Mouse (Mus musculus): ENCODE data around the gene Vmn1r43.
"Not testable (repeated sequence)": the region's sequence is repeated elsewhere in the genome, so short reads cannot be mapped to it uniquely, and the experiment has no call there.

The Vmn1r43 gene

DNA sequence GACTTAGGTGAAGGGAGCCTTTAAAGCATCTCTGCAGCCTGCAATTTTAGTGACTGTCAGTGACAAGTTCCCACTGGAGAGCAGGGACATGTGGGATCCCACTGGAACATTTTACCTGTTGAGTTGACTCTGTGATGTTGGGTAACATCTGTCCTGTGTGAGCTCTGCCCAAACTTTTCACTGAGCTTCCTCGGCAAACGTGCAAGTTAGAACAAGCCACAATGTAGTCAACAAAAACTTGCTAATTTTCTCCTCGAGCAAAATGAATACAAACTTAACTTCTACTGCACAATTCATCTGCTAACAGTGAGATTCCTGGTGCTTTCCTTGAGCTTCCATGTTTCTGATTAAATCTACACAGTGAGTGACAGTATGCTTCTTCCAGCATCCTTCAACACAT, at the start of gene Vmn1r43, which contains the start of gene Vmn1r42:
Gene Vmn1r43 (minus strand): TSS at position 101 of the 400 bp plus-strand sequence.
Gene Vmn1r42 (minus strand): TSS at position 101 of the 400 bp plus-strand sequence.
- DNase-seq: not testable (repeated sequence)

DNA sequence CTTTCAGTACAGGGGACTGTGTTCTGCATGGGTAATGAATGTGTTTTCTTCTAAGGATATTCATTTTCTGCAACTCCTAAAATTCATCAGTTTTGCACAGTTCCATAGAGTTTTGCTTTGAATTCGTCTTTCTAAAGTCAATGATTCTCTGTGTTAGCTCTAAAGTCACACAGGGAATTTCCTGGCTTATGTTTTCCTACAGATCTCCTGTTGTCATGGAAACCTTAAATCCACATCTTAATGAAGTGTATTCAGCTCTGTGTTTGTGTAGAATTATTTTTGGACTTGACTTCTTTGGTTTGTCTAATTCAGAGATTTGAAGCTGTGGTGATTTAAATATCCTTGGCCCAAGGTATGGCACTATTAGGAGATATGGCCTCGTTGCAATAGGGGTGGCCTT, 7.6 kb upstream of the Vmn1r43 start:
- no peak for DNase-seq

- no peak for DNase-seq
These were observed 7.1 kb upstream of the Vmn1r43 start, which contains the start of gene Vmn1r44 for GRCm38 (mm10) chr6:89883360-89883759. Gene Vmn1r44 (plus strand): TSS chr6:89883660.

- DNase-seq: no peak
These were observed 4.7 kb upstream of the Vmn1r43 start for GRCm38 (mm10) chr6:89880867-89881266.

GRCm38 (mm10) chr6:89876963-89877362, 750 bp upstream of the Vmn1r43 start:
- no peak for DNase-seq

GRCm38 (mm10) chr6:89867976-89868375, 8.2 kb downstream of the Vmn1r43 start:
- no peak for DNase-seq

DNA sequence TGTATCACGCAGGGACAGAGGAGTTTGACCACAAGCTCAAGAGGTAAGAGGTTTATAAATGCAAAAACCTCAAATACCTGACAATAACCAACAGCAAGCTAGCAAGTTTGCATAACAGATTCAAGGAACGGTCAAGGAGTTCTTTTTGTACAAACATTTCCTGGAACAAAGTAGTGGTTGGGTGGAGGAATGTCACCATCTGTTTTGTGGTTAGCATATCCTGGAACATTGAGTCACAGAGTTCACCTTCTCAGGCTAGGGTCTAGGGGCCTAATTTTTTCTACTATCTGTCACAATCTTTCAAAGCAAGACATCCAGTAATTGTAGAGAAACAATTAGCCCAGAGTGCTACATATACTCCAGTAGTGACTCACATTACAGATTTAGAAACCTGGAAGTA, 8.9 kb downstream of the Vmn1r43 start:
- DNase-seq: no peak

DNA sequence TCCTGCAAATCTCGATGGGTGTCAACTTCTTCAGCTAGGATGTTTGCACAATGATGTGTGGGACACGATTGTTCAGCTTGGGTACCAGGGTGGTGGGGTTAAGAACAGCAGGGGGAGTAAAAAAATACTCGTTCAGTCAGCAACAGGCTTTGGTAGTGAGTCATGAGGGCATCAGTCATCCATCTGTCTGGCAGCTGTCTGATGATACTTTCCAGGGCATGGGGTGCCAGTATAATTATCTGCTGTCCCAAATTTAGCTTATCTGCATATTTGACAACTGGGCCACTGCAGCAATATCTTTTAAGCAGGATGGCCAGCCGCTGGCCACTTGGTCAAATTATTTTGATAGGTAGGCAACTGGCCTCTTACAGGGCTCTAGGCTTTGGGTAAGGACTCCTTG, 12.4 kb downstream of the Vmn1r43 start:
- DNase-seq: no peak

GRCm38 (mm10) chr6:89859839-89860238, 16.4 kb downstream of the Vmn1r43 start:
- no peak for DNase-seq

GRCm38 (mm10) chr6:89857552-89857951, 18.7 kb downstream of the Vmn1r43 start:
- no peak for DNase-seq

Measured in kidney, postnatal 10 days (tissue).